Mouse (Mus musculus) midbrain, embryonic 16.5 days (tissue): ENCODE results near the gene Nsmce4a. TPM values are rescaled to one million over a fixed set of nuclear protein-coding genes. Genes with fewer than 3 reads are reported as not detected.

Source experiments
- ATAC-seq: fragments of 200-750 bp; cut with Nextera tagmentation; 2 replicates; pipeline ENCODE4 v1.8.0; 2017; ENCODE audit warnings: moderate TSS enrichment
- H3K27ac ChIP-seq: fragments of 300-500 bp; sonication (generic); 2 replicates; pipeline ENCODE4 v1.5.1; 2014; ENCODE audit warnings: mild to moderate bottlenecking, low read length, mixed read lengths
- H3K27me3 ChIP-seq: fragments of 300-500 bp; sonication (generic); 2 replicates; pipeline ENCODE4 v1.6.1; 2014; ENCODE audit warnings: low read depth, low read length, mixed read lengths; ENCODE audit not compliant: control insufficient read depth, insufficient read depth
- H3K36me3 ChIP-seq: fragments of 300-500 bp; sonication (generic); 2 replicates; pipeline ENCODE4 v1.6.1; 2014; ENCODE audit warnings: mild to moderate bottlenecking, low read length, moderate library complexity, mixed read lengths; ENCODE audit not compliant: control insufficient read depth, insufficient read depth
- H3K4me1 ChIP-seq: fragments of 300-500 bp; sonication (generic); 2 replicates; pipeline ENCODE4 v1.6.1; 2014; ENCODE audit warnings: mild to moderate bottlenecking, low read length, mixed read lengths; ENCODE audit not compliant: control insufficient read depth, insufficient read depth
- H3K4me2 ChIP-seq: fragments of 300-500 bp; sonication (generic); 2 replicates; pipeline ENCODE4 v1.6.1; 2014; ENCODE audit warnings: mild to moderate bottlenecking, low read length, mixed read lengths
- H3K4me3 ChIP-seq: fragments of 300-500 bp; sonication (generic); 2 replicates; pipeline ENCODE4 v1.5.1; 2014; ENCODE audit warnings: low read depth, mild to moderate bottlenecking, low read length, moderate library complexity, mixed read lengths
- H3K9ac ChIP-seq: fragments of 300-500 bp; sonication (generic); 2 replicates; pipeline ENCODE4 v1.6.1; 2014; ENCODE audit warnings: low read depth, low read length, mixed read lengths
- H3K9me3 ChIP-seq: fragments of 300-500 bp; sonication (generic); replicated peaks from 2 replicates; pipeline ENCODE4 v1.6.1; 2014; ENCODE audit warnings: mild to moderate bottlenecking, low read length, mixed read lengths; ENCODE audit not compliant: control insufficient read depth, poor library complexity, severe bottlenecking
- WGBS: fragments of 180-500 bp; shearing (Covaris S2); extraction: QIAGEN DNeasy Blood & Tissue Kit; methylation state at CpG from one replicate; pipeline ENCODE4 v1.1.7; 2014; 5-methylcytosine and 5-hydroxymethylcytosine counted together
- polyA plus RNA-seq: library from polyadenylated mRNA; unstranded; fragments of >200 nt; fragmentation: Nextera tagmentation; extraction: Ambion mirVana; gene quantifications from 2 replicates; pipeline ENCODE4 v1.2.1, GENCODE M21; 2015

Gene Nsmce4a
- polyA plus RNA-seq, 1 experiment from 2014 or later, result 70.3 TPM

- Histone ChIP-seq H3K9me3 (no peaks in the 10 kb centered on the region), H3K9ac (no peak overlapping the region), H3K36me3 (no peaks in the 10 kb centered on the region), H3K4me3 (no peak overlapping the region), H3K4me1 (no peaks in the 10 kb centered on the region), H3K27ac (no peak overlapping the region), H3K27me3 (no peaks in the 10 kb centered on the region), H3K4me2 (no peak overlapping the region)
- ATAC-seq, result no peak
- 50% methylated on average over 7 of the region's 7 CpGs for WGBS
Measured at GRCm38 (mm10) chr7:130570472-130570871, 2.4 kb downstream of the Nsmce4a start.

GRCm38 (mm10) chr7:130568783-130569436 lies 4.0 kb downstream of the Nsmce4a start:
- Histone ChIP-seq H3K27me3 (no peaks in the 10 kb centered on the region), H3K4me3 (no peak overlapping the region), H3K9me3 (no peaks in the 10 kb centered on the region), H3K27ac (no peak overlapping the region), H3K4me2 (no peak overlapping the region), H3K9ac (no peak overlapping the region), H3K4me1 (no peaks in the 10 kb centered on the region), H3K36me3 (no peaks in the 10 kb centered on the region)
- ATAC-seq, result no peak
- 88% methylated on average over 9 of the region's 9 CpGs for WGBS

- Histone ChIP-seq H3K9me3 (no peaks in the 10 kb centered on the region), H3K4me3 (no peak overlapping the region), H3K4me2 (no peak overlapping the region), H3K9ac (no peak overlapping the region), H3K27ac (no peak overlapping the region), H3K36me3 (no peaks in the 10 kb centered on the region), H3K27me3 (no peaks in the 10 kb centered on the region), H3K4me1 (no peaks in the 10 kb centered on the region)
- ATAC-seq, result no peak
- 79% methylated on average over 3 of the region's 3 CpGs for WGBS
Measured at GRCm38 (mm10) chr7:130564596-130564995, 8.3 kb downstream of the Nsmce4a start.

- H3K4me3 ChIP-seq, result no peak overlapping the region
- H3K9ac ChIP-seq, result no peak overlapping the region
- no peaks in the 10 kb centered on the region for H3K27me3 ChIP-seq
- no peak overlapping the region for H3K4me2 ChIP-seq
- H3K36me3 ChIP-seq, result no peaks in the 10 kb centered on the region
- 57% methylated on average over 4 of the region's 4 CpGs for WGBS
- ATAC-seq, result no peak
- no peak overlapping the region for H3K27ac ChIP-seq
- H3K4me1 ChIP-seq, result no peaks in the 10 kb centered on the region
- H3K9me3 ChIP-seq, result no peaks in the 10 kb centered on the region
Measured at GRCm38 (mm10) chr7:130563880-130564279, 9.0 kb downstream of the Nsmce4a start.

- Histone ChIP-seq H3K36me3 (no peaks in the 10 kb centered on the region), H3K27ac (no peak overlapping the region), H3K4me2 (no peak overlapping the region), H3K27me3 (no peaks in the 10 kb centered on the region), H3K9me3 (no peaks in the 10 kb centered on the region), H3K4me3 (no peak overlapping the region), H3K4me1 (no peaks in the 10 kb centered on the region), H3K9ac (no peak overlapping the region)
- WGBS, result 90% methylated on average over 4 of the region's 4 CpGs
- ATAC-seq, result no peak
Measured at GRCm38 (mm10) chr7:130563276-130563675, 9.6 kb downstream of the Nsmce4a start.

- ATAC-seq, result no peak
- H3K4me3 ChIP-seq, result no peak overlapping the region
- no peaks in the 10 kb centered on the region for H3K27me3 ChIP-seq
- no peaks in the 10 kb centered on the region for H3K9me3 ChIP-seq
- no peak overlapping the region for H3K4me2 ChIP-seq
- WGBS, result 87% methylated on average over 1 of the region's 1 CpGs
- H3K36me3 ChIP-seq, result no peaks in the 10 kb centered on the region
- no peaks in the 10 kb centered on the region for H3K4me1 ChIP-seq
- H3K27ac ChIP-seq, result no peak overlapping the region
- H3K9ac ChIP-seq, result no peak overlapping the region
Measured at GRCm38 (mm10) chr7:130560933-130561332, 12.0 kb downstream of the Nsmce4a start.

- Histone ChIP-seq H3K4me1 (peaks cover 6% of the 10 kb centered on the region), H3K4me2 (no peak overlapping the region), H3K9ac (no peak overlapping the region), H3K36me3 (no peaks in the 10 kb centered on the region), H3K9me3 (no peaks in the 10 kb centered on the region), H3K27me3 (no peaks in the 10 kb centered on the region), H3K4me3 (no peak overlapping the region), H3K27ac (no peak overlapping the region)
- no peak for ATAC-seq
- 81% methylated on average over 4 of the region's 4 CpGs for WGBS
Measured at GRCm38 (mm10) chr7:130558592-130558991, 14.3 kb downstream of the Nsmce4a start.

- H3K4me2 ChIP-seq, result no peak overlapping the region
- no peaks in the 10 kb centered on the region for H3K9me3 ChIP-seq
- H3K27ac ChIP-seq, result no peak overlapping the region
- no peak overlapping the region for H3K4me3 ChIP-seq
- no peaks in the 10 kb centered on the region for H3K27me3 ChIP-seq
- H3K36me3 ChIP-seq, result no peaks in the 10 kb centered on the region
- H3K4me1 ChIP-seq, result peaks cover 6% of the 10 kb centered on the region
- WGBS, result 31% methylated on average over 5 of the region's 5 CpGs
- 0 out of 2 replicates have a peak overlapping the region, but pooled peaks have one; percentile 33 for H3K9ac ChIP-seq
- ATAC-seq, result no peak
Measured at GRCm38 (mm10) chr7:130555597-130555996, 17.3 kb downstream of the Nsmce4a start.

- 64% methylated on average over 4 of the region's 4 CpGs for WGBS
Measured at GRCm38 (mm10) chr7:130553321-130553720, 19.6 kb downstream of the Nsmce4a start.

More at GRCm38 (mm10) chr7:130553321-130553720, 19.6 kb downstream of the Nsmce4a start:
- no peaks in the 10 kb centered on the region for H3K27me3 ChIP-seq
- no peak overlapping the region for H3K4me3 ChIP-seq
- H3K36me3 ChIP-seq, result no peaks in the 10 kb centered on the region
- no peak overlapping the region for H3K4me2 ChIP-seq
- H3K27ac ChIP-seq, result no peak overlapping the region
- no peak overlapping the region for H3K9ac ChIP-seq
- H3K9me3 ChIP-seq, result no peaks in the 10 kb centered on the region
- no peak for ATAC-seq
- peaks cover 6% of the 10 kb centered on the region for H3K4me1 ChIP-seq
